25 mouse cellular contexts compared by ENCODE assay signal in the genomic region with DNA sequence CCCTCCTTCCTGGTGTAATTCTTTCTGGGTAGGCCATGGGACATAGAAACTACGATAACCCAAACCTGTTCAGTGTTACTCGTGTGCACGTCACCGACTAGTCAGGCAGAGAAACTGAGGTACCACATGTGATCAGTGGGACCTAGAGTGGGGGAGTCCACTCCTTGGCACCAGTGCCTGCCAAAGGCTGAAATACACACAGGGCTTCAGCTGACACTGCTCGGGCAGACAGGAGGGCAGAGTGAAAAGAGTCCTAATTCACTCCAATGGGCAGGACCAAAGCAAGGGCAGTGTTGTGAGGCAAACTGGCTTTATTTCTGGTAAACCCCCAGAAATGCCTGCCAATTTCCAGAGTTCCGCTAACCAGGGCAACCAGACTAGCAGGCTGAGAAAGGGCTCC. TPM values are rescaled to one million over a fixed set of nuclear protein-coding genes. Genes with fewer than 3 reads are reported as not detected.
A peak's percentile ranks its signal among the peaks of the same experiment; 100 is the strongest.
DNase-seq lines count a peak whose midpoint lies in the region; ATAC-seq and TF ChIP-seq lines count a peak whose summit lies in the region.
"Had no signal": no experiment of that assay in that cellular context is flagged by ENCODE, and none has a peak within 500 bp of the region (broad histone marks: within the 10 kb centered on the region; RNA-seq: fewer than 3 reads in every experiment).

No protein-coding gene starts in this region.

- H3K36me3 ChIP-seq in small intestine, adult 2 months (ENCODE audit: control insufficient read depth, insufficient read depth, low read length): peaks cover 3% of the 10 kb centered on the region
- H3K36me3 ChIP-seq in midbrain, embryonic 15.5 days (replicated peaks): no peaks in the 10 kb centered on the region
- H3K36me3 ChIP-seq: heart, embryonic 15.5 days; hindbrain, embryonic 10.5 days; limb, embryonic 12.5 days; liver, embryonic 15.5 days; stomach, embryonic 15.5 days had no signal

- no peak overlapping the region for H3K4me3 ChIP-seq in cerebellum, adult 2 months (replicated peaks; ENCODE audit: insufficient read depth, low read depth, low read length)
- H3K4me3 ChIP-seq in layer of hippocampus, adult 2 months: no peak overlapping the region
- H3K4me3 ChIP-seq in small intestine, adult 2 months (ENCODE audit: low read depth, low read length): no peak overlapping the region
- H3K4me3 ChIP-seq in midbrain, embryonic 15.5 days: no peak overlapping the region
- H3K4me3 ChIP-seq: embryonic facial prominence, embryonic 13.5 days; heart, embryonic 15.5 days; hindbrain, embryonic 10.5 days; kidney, embryonic 15.5 days; limb, embryonic 12.5 days; liver, embryonic 15.5 days; myocyte; stomach, embryonic 15.5 days had no signal

- H3K27ac ChIP-seq in cerebellum, adult 2 months (ENCODE audit: insufficient read depth, low read length): peak overlapping the region; percentile 19; the same call in 1 of the 2 replicates
- H3K27ac ChIP-seq in layer of hippocampus, adult 2 months: peak overlapping the region; percentile 68
- peak overlapping the region; percentile 48 for H3K27ac ChIP-seq in small intestine, adult 2 months (ENCODE audit: insufficient read depth, low read depth, low read length)
- no peak overlapping the region for H3K27ac ChIP-seq in midbrain, embryonic 15.5 days
- H3K27ac ChIP-seq: embryonic facial prominence, embryonic 13.5 days; heart, embryonic 15.5 days; hindbrain, embryonic 10.5 days; kidney, embryonic 15.5 days; limb, embryonic 12.5 days; liver, embryonic 15.5 days; stomach, embryonic 15.5 days had no signal

- no peaks in the 10 kb centered on the region for H3K27me3 ChIP-seq in cerebellum, adult 2 months (ENCODE audit: control insufficient read depth, insufficient read depth, low read length)
- H3K27me3 ChIP-seq in small intestine, adult 2 months (ENCODE audit: control insufficient read depth, insufficient read depth, low read length): no peaks in the 10 kb centered on the region
- H3K27me3 ChIP-seq in midbrain, embryonic 15.5 days (replicated peaks): no peaks in the 10 kb centered on the region
- H3K27me3 ChIP-seq: embryonic facial prominence, embryonic 13.5 days; heart, embryonic 15.5 days; kidney, embryonic 15.5 days; limb, embryonic 12.5 days; liver, embryonic 15.5 days; stomach, embryonic 15.5 days had no signal

- no peak for ATAC-seq in midbrain, embryonic 15.5 days (replicated peaks)
- ATAC-seq: CD4-positive, CD25-positive, alpha-beta regulatory T cell, adult 4 months; inflammation-experienced regulatory T-cells, adult 6 months; lung, postnatal 0 days had no signal

- no peak for TF ChIP-seq CTCF in cerebellum, adult 2 months (IDR thresholded peaks at IDR 0.05; ENCODE audit: borderline replicate concordance, insufficient read depth, low read depth, low read length)
- no peak for TF ChIP-seq CTCF in layer of hippocampus, adult 2 months (conservative IDR thresholded peaks at IDR 0.05)
- TF ChIP-seq CTCF in brain, embryonic 14.5 days (IDR thresholded peaks at IDR 0.05; ENCODE audit: borderline replicate concordance, extremely low read depth, insufficient read depth, insufficient read length): no peak
- no peak for TF ChIP-seq CTCF in small intestine, adult 2 months (IDR thresholded peaks at IDR 0.05; ENCODE audit: extremely low read depth, insufficient read length, insufficient replicate concordance, low read depth, low read length)

- H3K9me3 ChIP-seq in midbrain, embryonic 15.5 days: no peaks in the 10 kb centered on the region
- H3K9me3 ChIP-seq: embryonic facial prominence, embryonic 13.5 days; G1E; heart, embryonic 15.5 days; hindbrain, embryonic 10.5 days; kidney, embryonic 15.5 days; limb, embryonic 12.5 days; liver, embryonic 15.5 days; stomach, embryonic 15.5 days had no signal

- WGBS in cerebellum, adult 2 months: 76% methylated on average over 6 of the region's 6 CpGs
- 81% methylated on average over 6 of the region's 6 CpGs for WGBS in small intestine, adult 2 months
- 92% methylated on average over 6 of the region's 6 CpGs for WGBS in midbrain, embryonic 15.5 days

- H3K4me2 ChIP-seq in midbrain, embryonic 15.5 days: no peak overlapping the region
- H3K4me2 ChIP-seq: embryonic facial prominence, embryonic 13.5 days; heart, embryonic 15.5 days; kidney, embryonic 15.5 days; limb, embryonic 12.5 days; liver, embryonic 15.5 days; midbrain, embryonic 11.5 days; stomach, embryonic 15.5 days had no signal

- TF ChIP-seq POLR2A in cerebellum, adult 2 months (IDR thresholded peaks at IDR 0.05; ENCODE audit: borderline replicate concordance, insufficient read depth, low read length): no peak
- TF ChIP-seq POLR2A in brain, embryonic 14.5 days (IDR thresholded peaks at IDR 0.05; ENCODE audit: borderline replicate concordance, extremely low read depth, insufficient read depth, insufficient read length, poor library complexity, severe bottlenecking): no peak
- no peak for TF ChIP-seq POLR2A in small intestine, adult 2 months (IDR thresholded peaks at IDR 0.05; ENCODE audit: low read depth, low read length)

- H3K4me1 ChIP-seq in cerebellum, adult 2 months (ENCODE audit: control insufficient read depth, insufficient read depth, low read length): peaks cover 58% of the 10 kb centered on the region
- H3K4me1 ChIP-seq in small intestine, adult 2 months (ENCODE audit: control insufficient read depth, insufficient read depth, insufficient read length, low read length): peaks cover 5% of the 10 kb centered on the region; the same call in 1 of the 2 replicates
- peaks cover 18% of the 10 kb centered on the region for H3K4me1 ChIP-seq in midbrain, embryonic 15.5 days
- H3K4me1 ChIP-seq: stomach, embryonic 15.5 days had no signal

- no peak for DNase-seq in cerebellum, adult 2 months
- DNase-seq in cerebellum, adult 9-10 months: no peak
- no peak for DNase-seq in layer of hippocampus, adult 2 months (ENCODE audit: low spot score in 2 of 2)
- DNase-seq in layer of hippocampus, adult 11-12 months (ENCODE audit: low spot score): no peak
- DNase-seq in brain, embryonic 14.5 days (ENCODE audit: low read depth): peak; percentile 45
- no peak for DNase-seq in gastrocnemius, adult 18-20 months (ENCODE audit: low spot score)
- DNase-seq: adrenal gland, adult 2 months; cerebellum, adult 18-20 months; retina, postnatal 1 day; thymus, postnatal 14 days had no signal

- H3K9ac ChIP-seq in midbrain, embryonic 15.5 days: no peak overlapping the region
- H3K9ac ChIP-seq: embryonic facial prominence, embryonic 13.5 days; heart, embryonic 15.5 days; kidney, embryonic 15.5 days; limb, embryonic 12.5 days; liver, embryonic 15.5 days; stomach, embryonic 15.5 days had no signal

RNA-seq across cellular contexts. Expression of a gene that starts 26.9 kb away (rescaled TPM):
- polyA plus RNA-seq in cerebellum, adult 2 months (2012; rRNA removed): 65.4 and 72.7 TPM in 2 replicates
- 10 to 100 TPM; 79.9 to 94.0 TPM for total RNA-seq in layer of hippocampus, adult 2 months (2021)
- polyA plus RNA-seq in brain, embryonic 14.5 days (2012; rRNA removed): 56.1 and 78.4 TPM in 2 replicates
- 89.3 and 150 TPM in 2 replicates for polyA plus RNA-seq in small intestine, adult 2 months (2012; rRNA removed)
- 24.2 and 25.9 TPM in 2 replicates for polyA plus RNA-seq in midbrain, embryonic 15.5 days (2015; fragmentation: Nextera tagmentation; extraction: Ambion mirVana)
- total RNA-seq in gastrocnemius, adult 18-20 months (2021): 10 to 100 TPM; 32.9 to 33.2 TPM
